Mouse (Mus musculus) T-helper 1 cell (primary cell): ENCODE data around the gene Zfp945.
"Not testable (repeated sequence)": the region's sequence is repeated elsewhere in the genome, so short reads cannot be mapped to it uniquely, and the experiment has no call there.

ENCODE experiments used
- in situ Hi-C: fragments of 300-600 bp; cut with MboI, MseI; formaldehyde crosslinking; loops from one replicate; pipeline ENCODE4 v1.15.1; 2025; ENCODE audit warnings: high pct_unique_total_duplicates

The Zfp945 gene

GRCm38 (mm10) chr17:22866845-22867481 lies at the start of gene Zfp945:
Gene Zfp945, minus strand, starts transcription at chr17:22867134.
- in situ Hi-C loops, result loop anchor here (5.0 to 10.0 kb wide), 2 partner anchors 330 to 1482 kb away; partner anchors contain the start of gene Zfp677

DNA sequence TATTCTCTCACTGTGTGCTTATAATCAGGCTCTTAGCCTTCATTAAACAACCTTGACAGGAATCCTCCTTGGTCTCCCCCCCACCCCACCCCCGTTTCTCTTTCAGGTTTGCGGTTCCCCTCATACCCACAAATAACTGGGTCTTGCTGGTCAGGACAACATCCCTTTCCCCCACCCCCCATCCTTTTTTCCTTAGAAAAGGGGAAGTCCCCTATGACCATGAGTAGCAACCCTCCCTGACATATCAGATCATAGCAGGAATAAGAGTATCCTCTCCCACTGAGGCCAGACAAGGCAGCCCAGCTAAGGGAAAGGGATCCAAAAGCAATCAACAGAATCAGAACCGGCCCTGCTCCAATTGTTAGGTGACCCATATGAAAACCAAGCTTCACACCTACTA lies 21.4 kb upstream of the Zfp945 start:
- in situ Hi-C loops, result no loop called here

DNA sequence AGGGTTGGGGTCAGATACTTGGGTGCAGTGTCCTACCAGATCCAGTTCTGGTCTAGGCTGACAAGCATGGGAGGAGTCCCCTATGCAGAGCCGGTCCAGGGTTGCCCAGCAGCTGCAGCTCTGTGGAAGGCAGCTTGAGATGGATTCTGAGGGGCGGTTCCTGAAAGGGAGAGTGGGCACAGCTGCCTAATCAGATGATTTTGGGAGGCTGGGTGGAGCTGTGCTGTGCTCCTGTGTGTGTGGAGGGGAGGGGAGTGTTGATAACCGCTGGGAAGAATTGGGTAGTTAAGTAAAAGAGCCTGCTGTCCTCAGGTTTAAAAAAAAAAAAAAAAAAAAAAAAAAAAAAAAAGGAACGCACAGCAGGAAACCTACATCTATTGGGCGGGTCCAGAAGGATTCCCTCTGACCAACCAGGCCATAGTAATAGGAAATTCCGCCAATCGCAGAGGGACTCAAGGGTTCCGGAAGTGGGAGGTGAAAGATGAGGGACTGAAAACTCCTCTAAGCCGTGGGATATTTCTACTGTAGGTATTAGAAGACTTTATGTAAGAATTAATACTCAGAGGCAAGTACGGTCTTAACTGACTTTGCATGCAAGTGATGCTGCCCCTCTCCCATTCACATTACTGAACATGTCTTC lies 17.2 kb upstream of the Zfp945 start:
- in situ Hi-C loops, result no loop called here

GRCm38 (mm10) chr17:22877427-22878307 lies 10.7 kb upstream of the Zfp945 start:
- in situ Hi-C loops, result no loop called here

- in situ Hi-C loops, result no loop called here
These were observed 9.4 kb upstream of the Zfp945 start for GRCm38 (mm10) chr17:22876316-22876715.

DNA sequence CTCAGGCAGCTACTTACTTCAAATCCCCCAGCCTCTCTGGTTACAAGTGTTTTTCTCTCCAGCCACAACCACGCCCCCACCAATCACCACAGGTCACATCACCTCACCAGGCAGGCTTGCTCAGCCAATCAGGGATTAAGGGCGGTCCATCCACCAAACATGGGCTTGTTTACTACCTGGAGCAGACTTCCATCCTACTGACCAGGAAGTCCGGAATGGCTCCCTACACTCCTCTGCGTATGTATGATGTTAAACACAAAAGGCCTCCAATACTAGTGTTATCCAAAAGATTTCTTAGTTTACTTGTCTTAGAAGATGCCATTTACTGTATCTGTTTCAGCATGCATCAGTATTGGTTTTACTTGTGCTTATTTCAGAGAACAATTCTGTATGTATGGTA lies 8.6 kb upstream of the Zfp945 start:
- in situ Hi-C loops, result not testable (repeated sequence)

DNA sequence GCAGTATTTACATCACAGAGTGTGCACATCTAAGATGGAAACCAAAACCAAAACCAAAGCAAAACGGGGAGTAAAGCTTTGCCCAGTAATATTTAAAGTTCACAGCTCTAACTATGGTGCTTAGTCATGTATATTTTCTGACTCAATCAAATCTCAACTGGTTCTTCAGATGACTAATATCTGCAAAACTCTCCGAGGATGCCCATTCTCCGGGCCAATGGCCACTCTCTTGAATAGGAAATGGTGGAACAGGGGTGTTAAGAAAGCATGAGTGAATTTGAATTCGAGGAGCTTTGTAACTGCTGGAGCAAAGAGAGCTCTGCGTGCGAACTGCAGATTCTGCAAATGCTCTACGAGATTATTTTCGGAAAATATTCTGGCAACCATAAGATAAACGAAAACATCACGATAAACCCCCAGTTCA lies 501 bp downstream of the Zfp945 start:
- in situ Hi-C loops, result loop anchor here (5.0 to 10.0 kb wide), 2 partner anchors 331 to 1482 kb away; partner anchors contain the start of gene Zfp677

DNA sequence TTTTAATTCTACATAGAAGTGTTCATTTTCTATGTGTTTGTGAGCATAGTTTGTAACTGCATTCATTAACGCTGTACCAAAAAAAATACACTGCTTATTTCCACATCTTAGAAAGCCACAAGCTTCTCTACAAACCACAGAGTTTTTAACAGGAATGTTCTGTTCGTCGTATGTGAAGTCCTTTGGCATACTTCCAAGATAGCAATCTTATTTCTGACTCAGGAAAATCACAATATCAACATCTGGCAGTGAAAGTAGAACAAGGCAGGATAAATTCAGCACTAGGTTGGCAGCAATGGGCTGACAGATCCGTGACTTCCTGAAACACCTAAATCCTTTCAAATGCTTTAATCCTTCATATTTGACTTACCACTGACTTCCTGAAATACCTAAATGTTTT lies 45.8 kb downstream of the Zfp945 start:
- in situ Hi-C loops, result no loop called here

- in situ Hi-C loops, result no loop called here
These were observed 48.7 kb downstream of the Zfp945 start for GRCm38 (mm10) chr17:22818199-22818595.

DNA sequence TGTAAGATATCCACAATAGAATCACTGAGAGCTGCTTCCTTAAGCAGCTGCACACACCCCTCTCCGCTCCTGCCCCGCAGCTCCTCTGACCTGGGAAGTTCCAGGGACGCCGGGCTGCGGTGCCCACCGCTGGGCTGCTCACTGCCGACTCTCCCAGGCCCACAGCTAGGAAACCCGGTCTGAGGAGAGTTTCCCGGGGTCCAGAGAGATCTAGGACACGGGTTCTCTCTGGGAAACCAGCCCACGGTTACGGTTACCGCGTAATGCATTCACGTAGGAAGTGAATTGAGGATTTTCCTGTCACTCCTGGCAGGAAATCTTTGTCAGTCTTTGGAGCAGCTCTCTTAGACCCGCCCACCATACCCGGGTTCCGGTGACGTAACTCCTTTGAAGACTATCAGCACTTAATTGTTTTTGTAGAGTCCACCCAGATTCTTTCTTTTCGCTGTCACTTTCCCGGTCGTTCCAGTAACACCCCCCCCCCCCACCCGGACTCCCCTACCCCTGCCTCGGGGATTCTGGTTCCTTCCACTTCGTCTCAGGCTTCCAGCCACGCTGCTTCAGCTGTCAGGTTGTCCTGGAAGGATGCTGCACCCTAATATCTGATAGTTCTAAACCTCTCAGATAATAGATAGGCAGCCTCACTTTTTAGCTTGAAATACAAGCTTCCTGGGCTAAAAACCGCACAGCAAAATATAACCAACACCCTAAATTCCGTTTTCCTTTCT lies 49.3 kb downstream of the Zfp945 start:
- in situ Hi-C loops, result no loop called here

DNA sequence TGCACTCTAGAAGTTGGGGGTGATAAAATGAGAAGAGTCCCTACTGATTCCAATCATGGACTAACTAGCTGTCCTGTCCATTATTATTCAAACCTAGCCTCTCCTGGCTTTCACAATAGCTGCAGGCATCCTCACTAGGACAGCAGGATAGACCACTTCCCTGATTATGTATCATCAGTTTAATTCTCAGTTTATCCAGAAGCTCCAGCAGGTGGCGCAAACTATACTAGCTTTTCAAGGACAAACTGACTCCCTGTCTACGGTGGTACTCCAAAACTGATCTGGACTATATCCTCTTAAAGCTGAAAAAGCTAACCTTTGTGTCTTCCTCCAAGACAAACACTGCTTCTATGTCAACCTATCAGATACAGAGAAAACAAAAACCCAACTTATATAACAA lies 67.2 kb downstream of the Zfp945 start:
- in situ Hi-C loops, result no loop called here
